In genomic region chr7:98321083-98321482, GRCm38 (mm10) we compare ENCODE assay signal across 8 mouse cellular contexts. TPM values are rescaled to one million over a fixed set of nuclear protein-coding genes. Genes with fewer than 3 reads are reported as not detected.
DNase-seq lines count a peak whose midpoint lies in the region; ATAC-seq and TF ChIP-seq lines count a peak whose summit lies in the region.

Gene Acer3 (minus strand): TSS chr7:98321208.

- ATAC-seq in heart, embryonic 14.5 days (ENCODE audit: insufficient number of reproducible peaks, insufficient read depth, low FRiP score, low read depth): no peak
- ATAC-seq in limb, embryonic 11.5 days (ENCODE audit: insufficient number of reproducible peaks, low FRiP score, low TSS enrichment, low read depth): no peak
- ATAC-seq in neural tube, embryonic 15.5 days (ENCODE audit: low FRiP score): no peak

- H3K27me3 ChIP-seq in kidney, adult 2 months (replicated peaks; ENCODE audit: control insufficient read depth, insufficient read depth, low read length): no peaks in the 10 kb centered on the region
- H3K27me3 ChIP-seq in heart, embryonic 14.5 days (ENCODE audit: control insufficient read depth, insufficient read depth, low read length): no peaks in the 10 kb centered on the region
- H3K27me3 ChIP-seq in limb, embryonic 11.5 days (ENCODE audit: control insufficient read depth, insufficient read depth, low read length): no peaks in the 10 kb centered on the region
- H3K27me3 ChIP-seq in neural tube, embryonic 15.5 days (replicated peaks): no peaks in the 10 kb centered on the region

- H3K9me3 ChIP-seq in heart, embryonic 14.5 days (ENCODE audit: control insufficient read depth, low read length): no peaks in the 10 kb centered on the region
- H3K9me3 ChIP-seq in limb, embryonic 11.5 days (ENCODE audit: control insufficient read depth, low read length): no peaks in the 10 kb centered on the region
- no peaks in the 10 kb centered on the region for H3K9me3 ChIP-seq in neural tube, embryonic 15.5 days (replicated peaks)

- H3K36me3 ChIP-seq in kidney, adult 2 months (ENCODE audit: control insufficient read depth, insufficient read depth, low read length): no peaks in the 10 kb centered on the region
- no peaks in the 10 kb centered on the region for H3K36me3 ChIP-seq in heart, embryonic 14.5 days (ENCODE audit: control insufficient read depth, insufficient read depth, low read length)
- no peaks in the 10 kb centered on the region for H3K36me3 ChIP-seq in limb, embryonic 11.5 days (ENCODE audit: control insufficient read depth, insufficient read depth, low read length)
- H3K36me3 ChIP-seq in neural tube, embryonic 15.5 days: no peaks in the 10 kb centered on the region

- TF ChIP-seq CTCF in kidney, adult 2 months (conservative IDR thresholded peaks at IDR 0.05; ENCODE audit: insufficient read depth, insufficient read length, low read depth, low read length): no peak

- H3K27ac ChIP-seq in kidney, adult 2 months (ENCODE audit: insufficient read depth, low read depth, low read length): no peak within 1 kb of the TSS
- no peak within 1 kb of the TSS for H3K27ac ChIP-seq in heart, embryonic 14.5 days (replicated peaks in 1 of 2; ENCODE audit: control insufficient read depth in 1 of 2, insufficient read depth in 1 of 2, low read depth in 2 of 2, low read length in 2 of 2)
- H3K27ac ChIP-seq in limb, embryonic 11.5 days (replicated peaks; ENCODE audit: low read depth, low read length): no peak within 1 kb of the TSS
- H3K27ac ChIP-seq in neural tube, embryonic 15.5 days (replicated peaks): no peak within 1 kb of the TSS

- no peak for DNase-seq in kidney, adult 2 months
- no peak for DNase-seq in kidney, postnatal 36 days
- DNase-seq in adrenal gland, postnatal 14 days: no peak
- DNase-seq in limb, embryonic 11.5 days (ENCODE audit: low spot score): no peak
- DNase-seq in urinary bladder, postnatal 10 days (ENCODE audit: low spot score): no peak
- DNase-seq in spleen, postnatal 14 days (ENCODE audit: low spot score in 2 of 2): no peak

- no peak for TF ChIP-seq POLR2A in kidney, adult 2 months (IDR thresholded peaks at IDR 0.05; ENCODE audit: low read depth, low read length)

- no peak within 1 kb of the TSS for H3K4me3 ChIP-seq in kidney, adult 2 months (ENCODE audit: insufficient read depth, low read depth, low read length)
- no peak within 1 kb of the TSS for H3K4me3 ChIP-seq in heart, embryonic 14.5 days (ENCODE audit: control insufficient read depth in 1 of 2, insufficient read depth in 1 of 2, low read depth in 1 of 2, low read length in 2 of 2)
- no peak within 1 kb of the TSS for H3K4me3 ChIP-seq in limb, embryonic 11.5 days (ENCODE audit: low read depth, low read length)
- H3K4me3 ChIP-seq in neural tube, embryonic 15.5 days (replicated peaks): no peak within 1 kb of the TSS

- no peaks in the 10 kb centered on the region for H3K4me1 ChIP-seq in kidney, adult 2 months (ENCODE audit: control insufficient read depth, insufficient read depth, low read length)
- H3K4me1 ChIP-seq in heart, embryonic 14.5 days (ENCODE audit: control insufficient read depth in 2 of 2, insufficient read depth in 2 of 2, low read length in 2 of 2): peaks cover 2 to 12% of the 10 kb centered on the region in 2 experiments
- H3K4me1 ChIP-seq in limb, embryonic 11.5 days (ENCODE audit: control insufficient read depth, insufficient read depth, low read length): no peaks in the 10 kb centered on the region
- H3K4me1 ChIP-seq in neural tube, embryonic 15.5 days: peaks cover 7% of the 10 kb centered on the region

- WGBS in kidney, adult 2 months: 97% methylated on average over 2 of the region's 2 CpGs
- WGBS in heart, embryonic 14.5 days: 91% methylated on average over 2 of the region's 2 CpGs
- 91% methylated on average over 2 of the region's 2 CpGs for WGBS in limb, embryonic 11.5 days
- 85% methylated on average over 2 of the region's 2 CpGs for WGBS in neural tube, embryonic 15.5 days

- no peak within 1 kb of the TSS for H3K9ac ChIP-seq in heart, embryonic 14.5 days (ENCODE audit: low read length)
- H3K9ac ChIP-seq in limb, embryonic 11.5 days (ENCODE audit: low read length): no peak within 1 kb of the TSS
- H3K9ac ChIP-seq in neural tube, embryonic 15.5 days (replicated peaks): no peak within 1 kb of the TSS

- no peak within 1 kb of the TSS for H3K4me2 ChIP-seq in heart, embryonic 14.5 days (ENCODE audit: low read length)
- H3K4me2 ChIP-seq in limb, embryonic 11.5 days (ENCODE audit: low read depth, severe bottlenecking): no peak within 1 kb of the TSS
- no peak within 1 kb of the TSS for H3K4me2 ChIP-seq in neural tube, embryonic 15.5 days

RNA-seq across cellular contexts. Expression of gene Acer3, which starts in this region (rescaled TPM):
- polyA plus RNA-seq in kidney, adult 2 months (2012; rRNA removed): 8.1 and 11.9 TPM in 2 replicates
- total RNA-seq in adrenal gland, postnatal 14 days (2021): 16.6 and 17.0 TPM in 2 replicates
- polyA plus RNA-seq in heart, embryonic 14.5 days (2014; fragmentation: Nextera tagmentation; extraction: Ambion mirVana): 24.7 and 27.6 TPM in 2 replicates
- polyA plus RNA-seq in limb, embryonic 11.5 days (2014; fragmentation: Nextera tagmentation; extraction: Ambion mirVana): 24.6 and 26.4 TPM in 2 replicates
- 28.3 and 28.4 TPM in 2 replicates for polyA plus RNA-seq in neural tube, embryonic 15.5 days (2015; fragmentation: Nextera tagmentation; extraction: Ambion mirVana)
